Mouse (Mus musculus): Measurements from ENCODE around the gene Hephl1.

Gene Hephl1

GRCm38 (mm10) chr9:15060026-15060425 lies 51.9 kb downstream of the Hephl1 start:
- no peak for DNase-seq (ENCODE audit: low spot score in 2 of 2)

GRCm38 (mm10) chr9:15045740-15046139 lies 66.2 kb downstream of the Hephl1 start:
- no peak for DNase-seq (ENCODE audit: low spot score in 2 of 2)

GRCm38 (mm10) chr9:15045084-15045669 lies 66.7 kb downstream of the Hephl1 start, which contains the start of gene Panx1:
Gene Panx1, minus strand, starts transcription at chr9:15045478.
- peak; percentile 54 for DNase-seq (ENCODE audit: low spot score in 2 of 2)

- DNase-seq (ENCODE audit: low spot score in 2 of 2), result peak in 1 of 2 experiments; percentile 23
These were observed 67.4 kb downstream of the Hephl1 start for GRCm38 (mm10) chr9:15044391-15045083.

GRCm38 (mm10) chr9:15041556-15041955 lies 70.4 kb downstream of the Hephl1 start:
- no peak for DNase-seq (ENCODE audit: low spot score in 2 of 2)

- DNase-seq (ENCODE audit: low spot score in 2 of 2), result no peak
These were observed 72.1 kb downstream of the Hephl1 start for GRCm38 (mm10) chr9:15039848-15040247.

GRCm38 (mm10) chr9:15037704-15038103 lies 74.2 kb downstream of the Hephl1 start:
- no peak for DNase-seq (ENCODE audit: low spot score in 2 of 2)

GRCm38 (mm10) chr9:15037237-15037636 lies 74.7 kb downstream of the Hephl1 start:
- no peak for DNase-seq (ENCODE audit: low spot score in 2 of 2)

- no peak for DNase-seq (ENCODE audit: low spot score in 2 of 2)
These were observed 75.1 kb downstream of the Hephl1 start for GRCm38 (mm10) chr9:15036807-15037206.

- no peak for DNase-seq (ENCODE audit: low spot score in 2 of 2)
These were observed 75.5 kb downstream of the Hephl1 start for GRCm38 (mm10) chr9:15036405-15036804.

GRCm38 (mm10) chr9:15035979-15036378 lies 75.9 kb downstream of the Hephl1 start:
- no peak for DNase-seq (ENCODE audit: low spot score in 2 of 2)

- DNase-seq (ENCODE audit: low spot score in 2 of 2), result no peak
These were observed 77.2 kb downstream of the Hephl1 start for GRCm38 (mm10) chr9:15034546-15035273.

- no peak for DNase-seq (ENCODE audit: low spot score in 2 of 2)
These were observed 78.2 kb downstream of the Hephl1 start for GRCm38 (mm10) chr9:15033568-15034160.

- DNase-seq (ENCODE audit: low spot score in 2 of 2), result no peak
These were observed 79.1 kb downstream of the Hephl1 start for GRCm38 (mm10) chr9:15032797-15033196.

- no peak for DNase-seq (ENCODE audit: low spot score in 2 of 2)
These were observed 81.1 kb downstream of the Hephl1 start for GRCm38 (mm10) chr9:15030771-15031170.

- DNase-seq (ENCODE audit: low spot score in 2 of 2), result no peak
These were observed 82.7 kb downstream of the Hephl1 start for GRCm38 (mm10) chr9:15029025-15029727.

- no peak for DNase-seq (ENCODE audit: low spot score in 2 of 2)
These were observed 84.2 kb downstream of the Hephl1 start for GRCm38 (mm10) chr9:15027725-15028124.

- DNase-seq (ENCODE audit: low spot score in 2 of 2), result no peak
These were observed 88.9 kb downstream of the Hephl1 start for GRCm38 (mm10) chr9:15023049-15023448.

GRCm38 (mm10) chr9:15021156-15021555 lies 90.8 kb downstream of the Hephl1 start:
- no peak for DNase-seq (ENCODE audit: low spot score in 2 of 2)

GRCm38 (mm10) chr9:15020561-15021080 lies 91.3 kb downstream of the Hephl1 start:
- DNase-seq (ENCODE audit: low spot score in 2 of 2), result no peak

- no peak for DNase-seq (ENCODE audit: low spot score in 2 of 2)
These were observed 93.2 kb downstream of the Hephl1 start for GRCm38 (mm10) chr9:15018756-15019131.
